In the genomic region with DNA sequence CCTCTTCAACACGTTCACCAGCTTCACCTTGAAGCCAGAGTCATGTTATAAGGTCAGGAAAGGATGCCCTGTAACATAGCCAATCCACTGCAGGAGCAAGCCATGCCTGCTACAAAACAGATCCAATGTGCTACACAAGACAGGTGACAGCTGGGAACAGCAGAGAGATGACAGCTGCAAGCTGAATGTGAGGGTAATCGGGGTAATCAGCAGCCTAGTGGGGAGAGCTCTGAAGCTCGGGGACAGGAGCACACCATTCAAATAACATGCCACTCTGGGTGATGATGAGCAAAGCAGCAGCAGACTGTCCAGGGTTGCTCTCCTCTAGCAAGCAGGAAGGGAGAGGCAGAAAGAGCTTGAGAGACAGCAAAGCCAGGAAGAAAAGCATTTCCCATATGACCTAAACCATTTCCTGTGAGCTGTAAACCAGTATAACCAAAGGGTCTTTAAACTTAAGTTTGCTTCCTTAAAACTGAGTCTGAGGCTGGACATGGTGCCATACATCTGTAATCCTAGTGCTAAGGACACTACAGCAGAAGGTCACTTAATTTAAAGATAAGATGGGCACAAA, we compare ENCODE assay signal across 8 mouse cellular contexts. TPM values are rescaled to one million over a fixed set of nuclear protein-coding genes. Genes with fewer than 3 reads are reported as not detected.
DNase-seq lines count a peak whose midpoint lies in the region; ATAC-seq and TF ChIP-seq lines count a peak whose summit lies in the region.

No protein-coding gene starts in this region.

- H3K9ac ChIP-seq in kidney, postnatal 0 days (ENCODE audit: low read depth, low read length): 0 out of 2 replicates have a peak overlapping the region, but pooled peaks have one; percentile 23
- no peak overlapping the region for H3K9ac ChIP-seq in heart, postnatal 0 days (replicated peaks; ENCODE audit: low read depth, low read length)
- H3K9ac ChIP-seq in midbrain, embryonic 14.5 days (replicated peaks; ENCODE audit: low read length): no peak overlapping the region

- H3K27ac ChIP-seq in kidney, postnatal 0 days: no peak overlapping the region; the same call in 1 of the 2 replicates
- H3K27ac ChIP-seq in bone marrow macrophage, adult 2 months (ENCODE audit: insufficient read depth, low read depth, low read length): peak overlapping the region; percentile 40
- peak overlapping the region; percentile 69 for H3K27ac ChIP-seq in heart, postnatal 0 days (ENCODE audit: low read depth)
- no peak overlapping the region for H3K27ac ChIP-seq in midbrain, embryonic 14.5 days (replicated peaks; ENCODE audit: low read depth, low read length)

- no peak for TF ChIP-seq POLR2A in bone marrow macrophage, adult 2 months (IDR thresholded peaks at IDR 0.05; ENCODE audit: borderline replicate concordance, low read depth, low read length)

- H3K9me3 ChIP-seq in kidney, postnatal 0 days (replicated peaks; ENCODE audit: low read length): no peaks in the 10 kb centered on the region
- H3K9me3 ChIP-seq in heart, postnatal 0 days (replicated peaks; ENCODE audit: control insufficient read depth, low read length): no peaks in the 10 kb centered on the region
- no peaks in the 10 kb centered on the region for H3K9me3 ChIP-seq in midbrain, embryonic 14.5 days (ENCODE audit: control insufficient read depth, low read length)

- peak overlapping the region; percentile 16; the same call in 1 of the 2 replicates for H3K4me2 ChIP-seq in kidney, postnatal 0 days (ENCODE audit: low read length)
- H3K4me2 ChIP-seq in heart, postnatal 0 days (ENCODE audit: low read depth, low read length): peak overlapping the region; percentile 63; the same call in 1 of the 2 replicates
- no peak overlapping the region for H3K4me2 ChIP-seq in midbrain, embryonic 14.5 days (ENCODE audit: low read length)

- H3K27me3 ChIP-seq in kidney, postnatal 0 days (ENCODE audit: insufficient read depth, low read length): no peaks in the 10 kb centered on the region
- no peaks in the 10 kb centered on the region for H3K27me3 ChIP-seq in heart, postnatal 0 days (ENCODE audit: control insufficient read depth, insufficient read depth, low read length)
- H3K27me3 ChIP-seq in midbrain, embryonic 14.5 days (ENCODE audit: control insufficient read depth, insufficient read depth, low read length): no peaks in the 10 kb centered on the region

- TF ChIP-seq CTCF in kidney, postnatal 0 days (IDR thresholded peaks at IDR 0.05; ENCODE audit: low read depth): no peak
- TF ChIP-seq CTCF in bone marrow macrophage, adult 2 months (IDR thresholded peaks at IDR 0.05; ENCODE audit: low read depth, low read length): no peak
- TF ChIP-seq CTCF in heart, postnatal 0 days (IDR thresholded peaks at IDR 0.05; ENCODE audit: low read depth): no peak

- no peak for TF ChIP-seq EP300 in heart, postnatal 0 days (IDR thresholded peaks at IDR 0.05; ENCODE audit: low read depth)

- no peak overlapping the region for H3K4me3 ChIP-seq in kidney, postnatal 0 days (replicated peaks; ENCODE audit: low read depth, low read length)
- H3K4me3 ChIP-seq in bone marrow macrophage, adult 2 months (ENCODE audit: insufficient read depth, low read length): peak overlapping the region; percentile 26
- no peak overlapping the region for H3K4me3 ChIP-seq in heart, postnatal 0 days (ENCODE audit: low read depth, low read length)
- H3K4me3 ChIP-seq in midbrain, embryonic 14.5 days (replicated peaks; ENCODE audit: low read depth, low read length): no peak overlapping the region

- H3K36me3 ChIP-seq in kidney, postnatal 0 days (ENCODE audit: insufficient read depth, low read length): no peaks in the 10 kb centered on the region
- H3K36me3 ChIP-seq in heart, postnatal 0 days (replicated peaks; ENCODE audit: control insufficient read depth, insufficient read depth, low read length): no peaks in the 10 kb centered on the region
- H3K36me3 ChIP-seq in midbrain, embryonic 14.5 days (ENCODE audit: control insufficient read depth, insufficient read depth, low read length): no peaks in the 10 kb centered on the region

- H3K4me1 ChIP-seq in kidney, postnatal 0 days (replicated peaks; ENCODE audit: insufficient read depth, low read length): no peaks in the 10 kb centered on the region
- peaks cover 17% of the 10 kb centered on the region for H3K4me1 ChIP-seq in bone marrow macrophage, adult 2 months (ENCODE audit: control insufficient read depth, insufficient read depth, low read length)
- peaks cover 19% of the 10 kb centered on the region; the same call in 1 of the 2 replicates for H3K4me1 ChIP-seq in heart, postnatal 0 days (ENCODE audit: control insufficient read depth, insufficient read depth)
- no peaks in the 10 kb centered on the region for H3K4me1 ChIP-seq in midbrain, embryonic 14.5 days (ENCODE audit: control insufficient read depth, insufficient read depth, low read length)

- peak; percentile 25 for DNase-seq in kidney, postnatal 0 days (ENCODE audit: low spot score)
- no peak for DNase-seq in kidney, postnatal 10 days
- DNase-seq in heart, postnatal 0 days (ENCODE audit: low spot score): peak; percentile 66
- peak; percentile 24 for DNase-seq in retina, postnatal 7 days (ENCODE audit: low read depth, low spot score)
- DNase-seq in MN1 (ENCODE audit: low spot score): no peak
- no peak for DNase-seq in testis, postnatal 10 days (ENCODE audit: low spot score)
- no peak for DNase-seq in midbrain, embryonic 14.5 days

- ATAC-seq in kidney, postnatal 0 days (replicated peaks; ENCODE audit: low FRiP score, low read depth): no peak
- ATAC-seq in heart, postnatal 0 days (ENCODE audit: insufficient read depth, low read depth): no peak
- ATAC-seq in midbrain, embryonic 14.5 days (ENCODE audit: low FRiP score, low TSS enrichment): no peak

- WGBS in kidney, postnatal 0 days: 22% methylated on average over 3 of the region's 3 CpGs
- WGBS in heart, postnatal 0 days: 6% methylated on average over 3 of the region's 3 CpGs
- WGBS in midbrain, embryonic 14.5 days: 40% methylated on average over 3 of the region's 3 CpGs

RNA-seq across cellular contexts. Expression of a gene that starts 2.9 kb away (rescaled TPM):
- polyA plus RNA-seq in kidney, postnatal 0 days (2015; fragmentation: Nextera tagmentation; extraction: Ambion mirVana): 1.0 and 1.4 TPM in 2 replicates
- 4.4 and 5.2 TPM in 2 replicates for polyA plus RNA-seq in bone marrow macrophage, adult 2 months (2012; ENCODE audit: insufficient read depth, insufficient read length, missing spikeins)
- total RNA-seq in heart, postnatal 0 days (2014; rRNA removed; ENCODE audit: low replicate concordance): 5.3 and 5.6 TPM in 2 replicates
- 0.66 and 0.81 TPM in 2 replicates for polyA plus RNA-seq in heart, postnatal 0 days (2015; fragmentation: Nextera tagmentation; extraction: Ambion mirVana)
- polyA plus RNA-seq in midbrain, embryonic 14.5 days (2014; fragmentation: Nextera tagmentation; extraction: Ambion mirVana): 0.90 and 0.99 TPM in 2 replicates

Comparison
In these comparisons a context has a peak if more than half of its experiments do, and no peak if none do; other contexts are left out.
1. DNase-seq: peak in kidney, postnatal 0 days (single experiment), heart, postnatal 0 days (single experiment) and retina, postnatal 7 days (single experiment); none in kidney, postnatal 10 days (single experiment), MN1 (single experiment), testis, postnatal 10 days (single experiment) and midbrain, embryonic 14.5 days (single experiment).
2. H3K27ac ChIP-seq: peak in bone marrow macrophage, adult 2 months (single experiment) and heart, postnatal 0 days (single experiment); none in kidney, postnatal 0 days (single experiment) and midbrain, embryonic 14.5 days (single experiment).